Mouse (Mus musculus) naive thymus-derived CD4-positive, alpha-beta T cell, adult 2 months (primary cell): ENCODE results near the gene Cpm.

ENCODE experiments used
- DNase-seq: peaks from one replicate; pipeline ENCODE4 v3.0.0-alpha.2; 2011; ENCODE audit warnings: low read depth

The Cpm gene

DNA sequence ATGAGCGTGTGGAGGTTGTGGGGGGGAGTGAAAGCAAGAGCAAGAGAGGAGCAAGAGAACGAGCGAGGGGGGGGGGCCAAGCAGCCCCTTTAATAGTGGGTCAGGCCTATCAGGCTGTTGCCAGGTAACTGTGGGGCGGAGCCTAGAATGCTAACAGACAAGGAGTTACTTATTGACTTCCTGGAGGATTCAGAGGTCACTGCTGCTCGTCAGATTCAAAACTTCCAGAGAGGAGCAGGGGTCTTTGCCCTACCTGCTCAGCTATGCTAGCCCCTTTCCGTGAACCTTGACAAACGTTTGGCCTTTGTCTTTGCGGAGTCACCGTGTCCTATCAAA is 34.5 kb downstream of the Cpm start:
- no peak for DNase-seq

DNA sequence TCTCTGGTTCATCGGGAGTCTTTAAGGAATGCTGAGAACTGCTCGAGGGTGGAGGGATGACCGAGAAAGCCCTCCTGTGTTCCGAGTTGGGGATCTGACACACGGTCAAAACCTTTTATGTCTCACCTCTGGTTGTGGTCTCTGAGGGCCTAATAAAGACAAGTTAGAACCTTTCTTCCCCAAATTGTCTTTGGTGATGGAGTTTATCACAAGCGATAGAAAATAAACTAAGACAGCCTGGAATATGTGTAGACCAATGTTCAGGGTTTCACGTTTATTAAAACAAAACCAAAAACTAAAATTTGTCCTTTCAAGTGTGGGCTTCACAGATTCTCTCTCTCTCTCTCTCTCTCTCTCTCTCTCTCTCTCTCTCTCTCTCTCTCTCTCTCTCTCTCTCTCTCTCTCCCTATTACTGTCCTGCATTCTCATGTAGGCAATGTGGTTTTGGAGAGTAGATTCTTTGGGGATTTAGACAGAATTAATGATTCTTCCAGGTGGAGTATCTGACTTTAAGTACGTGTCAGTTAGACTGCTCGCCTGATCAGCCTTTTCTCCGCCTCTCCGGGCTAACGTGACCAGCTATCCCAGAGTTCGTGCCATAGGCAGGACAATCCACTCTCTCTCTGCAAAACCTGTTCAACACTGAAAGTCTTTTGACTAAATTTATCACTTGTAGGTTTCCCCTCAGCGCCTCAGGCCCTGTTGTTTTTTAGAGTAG is 35.1 kb downstream of the Cpm start:
- no peak for DNase-seq

DNA sequence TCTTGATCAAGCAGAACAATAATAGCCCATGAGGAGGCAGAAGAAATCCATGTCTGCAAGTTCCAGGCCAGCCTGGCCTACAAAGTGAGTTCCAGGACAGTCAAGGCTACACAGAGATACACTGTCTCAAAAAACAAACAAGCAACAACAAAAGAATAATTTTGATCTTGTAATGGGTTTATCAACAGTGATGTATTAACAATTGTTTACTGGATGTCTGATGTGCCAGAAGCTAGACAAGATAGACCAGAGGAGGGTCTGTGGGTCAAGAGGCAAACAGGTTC is 35.6 kb downstream of the Cpm start:
- DNase-seq, result no peak

DNA sequence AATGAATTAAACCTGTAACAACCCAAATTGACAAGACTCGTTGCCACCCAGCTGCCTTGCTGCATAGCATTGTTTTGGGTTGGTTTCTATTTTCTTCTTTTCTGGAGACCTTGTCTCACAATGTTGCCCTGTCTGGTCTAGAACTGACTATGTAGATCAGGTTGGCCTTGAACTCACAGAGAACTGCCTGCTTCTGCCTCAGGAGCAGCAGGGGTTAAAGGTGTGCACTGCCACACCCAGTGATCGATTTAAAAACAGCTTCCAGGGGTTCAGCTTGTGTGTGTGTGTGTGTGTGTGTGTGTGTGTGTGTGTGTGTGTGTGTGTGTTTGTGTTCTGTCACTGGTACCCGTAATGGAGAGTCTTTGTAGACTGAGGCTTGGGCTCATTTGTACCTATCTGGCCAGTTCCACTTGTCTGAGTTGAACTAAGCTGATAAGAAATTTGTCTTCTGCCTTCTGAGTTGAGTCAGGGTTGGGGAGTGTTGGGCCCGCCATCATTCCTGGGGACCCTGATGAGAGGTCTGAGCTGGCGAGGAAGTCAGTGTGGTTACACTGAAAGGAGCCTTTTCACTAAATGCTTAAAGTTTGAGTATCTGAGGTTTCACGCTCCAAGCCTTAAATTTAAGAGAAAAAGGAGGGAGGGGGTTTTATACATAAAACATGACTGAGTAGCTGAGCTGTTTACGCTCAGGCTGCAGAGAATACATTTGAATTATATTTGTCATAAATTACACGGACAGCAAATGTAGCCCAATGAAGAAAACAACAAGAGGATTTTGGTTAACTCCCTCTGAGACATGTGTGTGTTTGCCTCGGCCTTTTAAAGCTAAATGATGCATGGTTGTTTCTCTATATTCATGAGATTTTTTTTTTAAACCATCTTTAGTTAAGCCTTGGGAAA is 36.3 kb downstream of the Cpm start:
- no peak for DNase-seq

DNA sequence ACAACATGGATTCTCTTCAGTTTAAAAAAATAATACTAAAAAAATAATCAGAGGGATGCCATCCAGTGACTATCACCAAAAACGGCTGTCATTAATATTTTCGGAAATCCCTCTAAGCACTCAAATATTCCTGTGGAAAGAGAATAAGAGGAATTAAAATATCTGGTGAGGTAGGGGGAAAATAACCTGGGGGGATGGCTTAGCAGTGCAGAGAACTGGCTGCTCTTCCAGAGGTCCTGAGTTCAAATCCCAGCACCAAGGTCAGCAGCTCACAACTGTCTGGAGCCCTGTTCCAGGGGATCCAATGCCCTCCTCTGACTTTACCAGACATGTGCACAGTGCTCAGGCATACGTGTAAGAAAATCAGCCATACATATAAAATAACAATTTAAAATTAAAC is 37.1 kb downstream of the Cpm start:
- no peak for DNase-seq

DNA sequence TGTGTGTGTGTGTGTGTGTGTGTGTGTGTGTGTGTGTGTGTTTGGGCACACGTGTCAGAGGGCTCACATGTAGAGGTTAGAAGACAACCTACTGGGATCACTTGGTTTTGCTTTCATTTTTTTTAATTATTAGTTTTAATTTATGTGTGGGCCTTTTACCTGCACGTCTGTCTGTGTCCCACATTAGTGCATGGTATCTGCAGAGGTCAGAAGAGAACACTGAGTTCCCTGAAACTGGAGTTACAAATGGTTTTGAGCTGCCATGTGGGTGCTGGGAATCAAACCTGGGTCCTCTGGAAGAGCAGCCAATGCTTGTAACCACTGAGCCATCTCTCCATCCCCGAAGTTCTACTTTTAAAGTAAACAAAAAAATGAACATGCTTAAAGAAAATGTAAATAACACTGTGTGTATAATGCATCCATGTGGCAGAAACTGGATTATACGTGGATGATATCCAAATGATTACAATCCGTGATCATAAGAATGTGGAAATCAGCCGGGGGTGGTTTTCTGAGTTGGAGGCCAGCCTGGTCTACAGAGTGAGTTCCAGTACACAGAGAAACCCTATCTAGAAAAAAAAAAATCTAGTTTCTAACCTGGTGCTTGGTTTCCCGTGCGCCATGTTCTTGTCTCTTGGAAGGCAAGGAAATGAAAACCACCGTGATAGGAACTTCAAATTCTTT is 37.8 kb downstream of the Cpm start:
- no peak for DNase-seq

DNA sequence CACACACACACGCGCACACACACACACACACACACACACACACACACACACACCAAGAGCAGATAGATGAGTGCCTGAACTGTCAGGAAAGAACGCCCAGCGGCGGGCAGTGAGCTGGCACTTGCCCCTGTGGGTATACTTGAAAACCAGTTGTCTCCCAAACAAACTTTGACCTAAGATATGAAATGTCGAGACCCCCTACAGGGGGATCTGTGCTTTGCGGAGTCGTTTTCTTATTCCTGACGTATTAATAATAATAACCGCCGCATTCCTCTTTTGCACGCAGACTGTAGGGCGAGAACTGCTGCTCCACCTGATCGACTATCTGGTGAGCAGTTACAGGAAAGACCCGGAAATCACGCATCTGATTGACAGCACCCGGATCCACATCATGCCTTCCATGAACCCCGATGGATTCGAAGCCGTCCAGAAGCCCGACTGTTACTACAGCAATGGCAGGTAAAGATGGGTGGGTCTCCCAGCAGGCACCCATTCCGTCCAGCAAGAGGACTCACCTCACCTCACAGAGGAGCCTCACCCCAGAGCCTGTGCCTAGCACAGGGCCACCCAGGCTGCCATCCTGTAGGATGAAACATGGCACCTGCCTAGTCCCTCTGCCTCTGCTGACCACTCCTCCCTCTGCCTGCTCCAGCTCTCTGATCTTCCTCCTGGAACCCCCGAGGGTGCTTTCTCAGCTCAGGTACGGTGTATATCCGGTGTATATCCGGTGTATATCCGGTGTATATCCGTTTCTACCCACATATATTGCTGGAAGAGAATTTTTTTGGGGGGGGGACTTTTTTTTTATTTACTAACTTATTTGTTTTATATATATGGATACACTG is 38.6 kb downstream of the Cpm start:
- no peak for DNase-seq

DNA sequence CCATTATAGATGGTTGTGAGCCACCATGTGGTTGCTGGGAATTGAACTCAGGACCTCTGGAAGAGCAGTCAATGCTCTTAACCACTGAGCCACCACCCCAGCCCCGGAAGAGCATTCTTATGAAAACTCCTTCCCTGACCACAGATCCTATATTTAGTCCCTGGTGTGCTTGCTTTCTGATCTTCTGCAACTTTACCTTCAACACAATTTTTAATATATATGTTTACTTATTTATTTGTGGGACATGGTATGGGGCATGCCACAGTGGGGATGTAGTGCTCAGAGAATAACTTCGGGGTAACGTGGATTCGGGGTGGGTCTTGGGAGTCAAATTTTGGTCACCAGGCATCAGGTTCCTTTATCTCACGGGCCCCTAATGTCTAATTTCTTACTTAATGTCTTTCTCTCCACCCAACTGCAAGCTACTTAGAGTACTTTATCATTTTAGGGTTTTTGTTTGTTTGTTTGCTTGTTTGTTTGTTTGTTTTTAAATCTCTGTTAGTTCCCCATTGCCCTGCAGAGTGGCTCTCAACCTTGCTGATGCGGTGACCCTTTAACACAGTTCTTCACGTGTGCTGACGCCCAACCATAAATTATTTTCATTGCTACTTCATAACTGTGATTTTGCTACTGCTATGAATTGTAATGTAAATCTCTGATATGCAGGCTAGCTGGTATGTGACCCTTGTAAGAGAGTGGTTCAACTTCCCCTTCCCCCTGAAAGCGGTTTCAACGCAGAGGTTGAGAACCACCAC is 39.4 kb downstream of the Cpm start:
- no peak for DNase-seq

DNA sequence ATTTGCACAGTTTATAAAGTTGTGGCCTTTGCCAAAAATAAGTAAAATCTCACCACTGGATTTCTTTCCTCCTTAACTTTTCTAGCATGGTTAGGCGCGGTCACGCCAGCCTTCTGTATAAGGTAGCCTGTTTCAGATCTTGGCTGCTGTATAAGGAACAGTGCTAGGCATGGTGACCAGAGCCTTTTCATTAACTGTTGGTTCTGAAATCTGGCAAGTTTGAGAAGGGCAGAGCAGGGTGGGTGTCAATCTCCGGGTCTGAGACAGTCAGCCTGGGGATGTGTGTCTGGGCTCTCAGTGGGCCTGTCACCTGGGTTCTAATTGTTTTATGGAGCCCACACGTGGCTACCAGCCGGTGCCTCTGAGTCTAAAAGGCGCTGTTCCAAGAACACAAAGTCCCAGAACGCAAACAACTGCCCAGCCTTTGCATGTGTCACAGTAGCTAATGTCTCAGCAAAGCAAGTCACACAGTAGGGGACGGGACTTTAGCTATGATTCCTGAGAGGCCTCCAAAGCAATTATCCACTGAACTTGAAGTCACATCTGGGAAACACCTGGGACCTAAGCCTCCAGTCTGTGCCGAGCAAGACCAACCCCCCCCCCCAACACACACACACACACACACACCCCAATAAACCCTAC is 40.3 kb downstream of the Cpm start:
- no peak for DNase-seq

DNA sequence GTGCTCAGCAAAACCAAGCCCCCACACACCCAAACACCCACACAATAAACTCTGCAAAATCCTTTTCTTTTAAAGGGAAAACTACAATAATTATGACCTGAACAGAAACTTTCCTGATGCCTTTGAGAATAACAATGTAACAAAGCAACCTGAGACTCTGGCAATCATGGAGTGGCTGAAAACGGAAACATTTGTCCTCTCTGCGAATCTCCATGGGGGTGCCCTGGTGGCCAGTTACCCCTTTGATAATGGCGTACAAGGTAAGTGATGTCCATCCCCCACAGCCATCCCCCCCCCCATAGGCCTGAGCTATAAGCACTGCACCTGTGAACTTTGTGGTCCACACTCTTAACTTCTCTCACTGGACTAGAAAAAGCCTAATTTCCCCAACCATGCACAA is 40.8 kb downstream of the Cpm start:
- DNase-seq, result no peak

DNA sequence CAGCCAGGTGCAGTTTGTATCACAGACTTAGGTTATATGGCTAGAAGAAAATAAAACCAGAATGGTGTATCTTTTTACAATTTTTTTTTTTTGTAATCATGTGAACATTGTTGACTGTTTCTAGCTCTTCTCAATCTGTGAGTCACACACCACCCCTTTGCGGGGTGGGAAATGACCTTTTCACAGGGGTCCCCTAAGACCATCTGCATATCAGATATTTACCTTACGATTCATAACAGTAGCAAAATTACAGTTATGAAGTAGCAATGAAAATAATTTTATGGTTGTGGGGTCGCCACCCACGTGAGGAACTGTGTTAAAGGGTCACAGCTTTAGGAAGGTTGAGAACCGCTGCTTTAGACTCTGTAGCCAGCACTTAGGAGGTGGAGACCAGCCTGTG is 41.5 kb downstream of the Cpm start:
- no peak for DNase-seq

DNA sequence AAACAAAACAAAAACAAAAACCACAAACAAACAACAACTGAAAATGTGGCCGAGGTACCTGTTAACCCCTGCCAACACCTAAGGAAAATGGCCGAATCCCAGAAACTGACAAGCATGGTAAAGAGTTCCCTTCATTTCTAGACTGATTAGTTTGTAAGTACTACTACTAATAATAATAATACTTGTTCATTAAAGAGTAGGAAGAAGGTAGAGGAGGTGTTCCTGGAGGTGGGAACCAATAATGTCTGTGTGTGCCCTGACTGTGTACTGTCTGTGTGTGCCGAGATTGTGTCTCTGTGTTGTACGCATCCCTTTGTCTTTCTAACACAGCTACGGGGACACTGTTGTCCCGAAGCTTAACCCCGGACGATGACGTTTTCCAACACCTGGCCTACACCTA is 42.0 kb downstream of the Cpm start:
- no peak for DNase-seq

DNA sequence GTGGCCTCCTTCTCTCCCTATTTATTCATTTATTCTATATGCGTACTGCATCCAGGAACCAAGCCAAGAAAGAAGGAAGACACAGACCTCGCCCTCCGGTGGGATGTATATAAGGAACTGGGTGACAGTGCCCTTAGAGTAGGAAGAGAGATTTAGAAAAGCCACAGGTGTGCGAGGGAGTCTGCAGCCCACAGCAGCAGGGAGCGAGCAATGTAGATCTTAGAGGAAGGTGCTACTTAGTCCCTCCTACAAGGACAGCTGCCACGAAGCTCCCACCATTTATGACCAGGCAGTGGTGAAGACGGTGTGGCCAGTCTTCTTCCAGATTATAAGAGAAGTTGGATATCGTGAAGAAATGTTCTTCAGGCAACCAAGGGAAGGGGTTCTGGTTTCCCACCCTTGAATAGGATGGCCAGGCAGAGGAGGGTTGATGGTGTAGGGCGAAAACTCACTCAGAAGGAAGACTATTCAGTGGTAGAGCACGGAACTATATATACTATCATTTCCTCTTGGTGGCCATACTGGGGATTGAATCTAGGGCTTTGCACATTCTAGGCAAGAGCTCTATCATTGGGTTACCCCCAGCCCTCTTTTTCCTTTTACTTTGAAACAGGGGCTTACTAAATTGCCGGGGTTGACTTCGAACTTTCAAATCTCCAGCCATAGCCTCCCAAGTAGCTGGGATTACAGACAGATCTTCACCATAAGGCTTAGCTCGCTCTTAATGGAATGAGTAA is 42.8 kb downstream of the Cpm start:
- no peak for DNase-seq

DNA sequence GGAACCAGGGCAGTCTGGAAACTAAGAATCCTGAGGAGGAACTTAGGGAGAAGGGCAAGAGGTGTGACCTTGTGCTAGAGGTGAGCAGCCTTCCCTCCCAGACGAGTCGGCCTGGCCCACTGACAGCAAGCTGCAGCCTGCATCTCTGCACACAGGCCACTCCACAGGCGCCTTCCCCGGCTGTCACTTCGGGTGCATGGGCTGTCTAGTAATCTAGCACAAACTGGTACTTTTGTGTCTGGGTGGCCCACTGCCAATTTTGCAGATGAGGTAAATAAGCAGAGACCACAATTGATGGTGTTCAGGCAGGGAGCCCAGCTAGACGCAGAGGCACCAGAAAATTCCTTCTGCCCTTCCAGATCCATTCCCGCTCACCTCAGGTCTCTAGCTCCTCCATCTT is 43.4 kb downstream of the Cpm start:
- no peak for DNase-seq

DNA sequence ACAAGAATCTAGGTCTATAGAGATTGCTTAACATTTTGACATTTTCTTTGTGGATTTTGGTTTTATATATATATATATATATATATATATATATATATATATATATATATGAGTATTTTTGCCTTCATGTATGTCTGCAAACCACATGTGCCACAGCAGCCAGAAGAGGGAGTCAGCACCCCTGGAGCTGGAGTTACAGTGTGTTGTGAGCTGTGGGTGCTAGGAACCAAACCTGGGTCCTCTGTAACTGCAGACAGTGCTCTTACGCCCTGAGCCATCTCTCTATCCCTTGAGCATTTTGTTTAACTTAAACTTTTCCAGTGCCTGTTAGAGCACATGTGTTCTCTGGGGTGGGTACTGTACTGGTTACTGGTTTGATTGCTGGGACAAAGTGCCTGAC is 44.6 kb downstream of the Cpm start:
- DNase-seq, result no peak

DNA sequence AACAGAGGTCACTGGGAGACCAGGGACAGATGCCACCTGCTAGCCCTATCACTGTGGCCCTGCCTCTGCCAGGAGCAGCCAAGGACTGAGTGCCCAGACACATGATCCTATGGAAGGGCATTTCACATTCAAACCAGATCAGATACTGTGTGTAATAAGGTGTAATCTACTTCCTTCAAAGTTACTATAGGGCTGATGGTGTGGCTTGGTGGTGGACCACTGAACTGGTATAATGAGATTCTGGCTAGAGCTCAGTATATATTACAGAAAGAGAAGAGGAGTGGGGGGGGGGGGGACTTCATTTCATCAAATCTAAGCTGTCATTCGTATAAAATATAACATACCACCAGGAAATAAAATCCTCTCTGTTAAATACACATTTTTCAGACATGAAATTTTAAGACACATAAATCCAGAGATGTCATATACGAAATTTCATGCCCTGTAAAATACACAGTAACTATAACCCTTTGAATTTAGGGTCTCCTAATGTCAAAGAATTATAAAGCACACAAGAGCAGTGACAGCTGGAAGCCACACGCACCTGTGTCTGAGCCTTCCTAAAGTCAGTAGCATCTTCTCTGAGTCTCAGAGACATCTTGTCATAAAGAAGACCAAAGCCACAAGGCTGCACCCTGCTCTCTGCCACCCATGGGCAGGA is 45.2 kb downstream of the Cpm start:
- DNase-seq, result no peak

DNA sequence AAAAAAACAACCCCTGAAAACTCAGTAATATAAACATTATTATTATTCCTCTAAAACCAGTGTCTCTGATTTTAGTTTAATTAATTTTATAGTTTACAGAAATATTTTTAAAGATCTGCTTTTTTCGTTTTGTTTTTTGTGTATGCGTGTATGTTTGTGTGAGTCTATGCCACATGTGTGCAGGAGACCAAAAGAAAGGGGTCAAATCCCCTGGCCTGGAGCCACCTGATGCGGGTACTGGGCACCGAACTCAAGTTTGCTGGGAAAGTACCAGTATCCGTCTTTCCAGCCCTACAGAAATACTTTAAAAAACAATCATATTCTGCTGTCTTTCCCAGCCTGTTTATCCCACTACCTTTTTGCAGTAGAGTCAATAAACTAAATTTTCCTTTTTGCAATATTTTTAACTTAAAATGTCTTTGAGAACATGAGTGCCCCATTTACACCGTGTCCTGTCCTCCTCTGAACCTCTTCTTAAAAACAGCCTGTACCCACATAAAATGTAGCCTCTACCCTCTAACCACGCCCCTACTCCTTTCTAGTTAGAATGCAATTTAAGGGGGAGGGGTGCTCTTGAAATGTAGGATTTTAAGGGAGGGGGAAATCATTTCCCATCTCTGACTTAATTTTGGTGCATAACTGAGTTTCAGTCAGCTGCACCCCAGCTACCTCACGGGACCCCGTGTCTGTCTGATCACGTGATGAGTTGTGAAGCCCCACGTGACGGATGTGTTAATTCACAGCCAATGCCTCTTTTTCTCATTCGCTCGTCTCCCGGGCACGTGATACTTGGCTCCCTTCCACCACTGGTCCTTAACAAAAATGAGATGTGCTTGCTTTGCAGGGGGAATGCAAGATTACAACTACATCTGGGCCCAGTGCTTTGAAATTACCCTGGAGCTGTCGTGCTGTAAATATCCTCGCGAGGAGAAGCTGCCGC is 46.1 kb downstream of the Cpm start:
- DNase-seq, result peak; percentile 83

DNA sequence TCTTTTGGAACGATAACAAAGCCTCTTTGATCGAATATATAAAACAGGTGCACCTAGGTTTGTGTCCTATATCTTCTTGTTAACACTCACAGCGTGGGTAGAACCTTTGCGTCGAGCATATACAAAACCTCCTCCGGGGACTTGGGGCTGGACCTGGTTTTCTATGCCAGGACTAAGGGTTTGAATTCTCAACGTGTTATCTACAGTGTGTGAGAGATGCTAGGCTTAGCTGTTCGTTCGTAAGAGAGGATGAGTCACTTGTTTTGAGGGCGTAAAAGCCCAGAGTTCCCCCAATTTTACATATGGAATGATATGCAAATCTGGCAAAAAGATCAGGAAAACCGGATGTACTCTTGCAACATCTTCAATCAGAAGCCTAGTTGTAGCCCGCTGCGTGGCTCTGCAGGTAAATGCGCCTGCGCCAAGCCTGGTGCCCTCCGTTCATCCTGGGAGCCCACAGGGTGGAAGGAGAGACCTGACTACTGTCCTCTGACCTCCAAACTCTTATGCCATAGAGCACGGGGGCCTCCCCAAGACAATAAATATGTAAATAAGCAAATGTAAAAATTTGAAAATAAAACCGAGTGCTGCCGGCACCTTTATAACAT is 46.8 kb downstream of the Cpm start:
- no peak for DNase-seq
